Mouse (Mus musculus): ENCODE data around the gene Siglecf.
"Not testable (repeated sequence)": the region's sequence is repeated elsewhere in the genome, so short reads cannot be mapped to it uniquely, and the experiment has no call there.

Gene Siglecf

GRCm38 (mm10) chr7:43351154-43351553, at the start of gene Siglecf:
TSS of gene Siglecf (plus strand) at chr7:43351341.
- no peak for DNase-seq (ENCODE audit: low read depth, low spot score)

- DNase-seq (ENCODE audit: low read depth, low spot score), result no peak
These were observed 45.9 kb upstream of the Siglecf start for GRCm38 (mm10) chr7:43305235-43305634.

GRCm38 (mm10) chr7:43309069-43309468, 42.1 kb upstream of the Siglecf start:
- DNase-seq (ENCODE audit: low read depth, low spot score), result no peak

GRCm38 (mm10) chr7:43311632-43312031, 39.5 kb upstream of the Siglecf start:
- DNase-seq (ENCODE audit: low read depth, low spot score), result no peak

- DNase-seq (ENCODE audit: low read depth, low spot score), result peak; percentile 14
These were observed 38.6 kb upstream of the Siglecf start for GRCm38 (mm10) chr7:43312386-43313012.

- DNase-seq (ENCODE audit: low read depth, low spot score), result peak; percentile 93
These were observed 38.1 kb upstream of the Siglecf start, which contains the start of gene Zfp715 for GRCm38 (mm10) chr7:43313013-43313428. TSS of gene Zfp715 (minus strand) at chr7:43313294.

GRCm38 (mm10) chr7:43326223-43326780, 24.8 kb upstream of the Siglecf start:
- no peak for DNase-seq (ENCODE audit: low read depth, low spot score)

GRCm38 (mm10) chr7:43328101-43328500, 23.0 kb upstream of the Siglecf start:
- DNase-seq (ENCODE audit: low read depth, low spot score), result no peak

GRCm38 (mm10) chr7:43333203-43333602, 17.9 kb upstream of the Siglecf start:
- DNase-seq (ENCODE audit: low read depth, low spot score), result no peak

GRCm38 (mm10) chr7:43333899-43334298, 17.2 kb upstream of the Siglecf start:
- no peak for DNase-seq (ENCODE audit: low read depth, low spot score)

GRCm38 (mm10) chr7:43340771-43341170, 10.4 kb upstream of the Siglecf start:
- DNase-seq (ENCODE audit: low read depth, low spot score), result no peak

GRCm38 (mm10) chr7:43343191-43343590, 8.0 kb upstream of the Siglecf start:
- no peak for DNase-seq (ENCODE audit: low read depth, low spot score)

- no peak for DNase-seq (ENCODE audit: low read depth, low spot score)
These were observed 7.1 kb upstream of the Siglecf start for GRCm38 (mm10) chr7:43344020-43344419.

GRCm38 (mm10) chr7:43344491-43344890, 6.7 kb upstream of the Siglecf start:
- no peak for DNase-seq (ENCODE audit: low read depth, low spot score)

GRCm38 (mm10) chr7:43346148-43346547, 5.0 kb upstream of the Siglecf start:
- no peak for DNase-seq (ENCODE audit: low read depth, low spot score)

- DNase-seq (ENCODE audit: low read depth, low spot score), result no peak
These were observed 4.6 kb upstream of the Siglecf start for GRCm38 (mm10) chr7:43346571-43346970.

- DNase-seq (ENCODE audit: low read depth, low spot score), result not testable (repeated sequence)
These were observed 1.5 kb upstream of the Siglecf start for GRCm38 (mm10) chr7:43349623-43350022.

GRCm38 (mm10) chr7:43353118-43353517, 2.0 kb downstream of the Siglecf start:
- no peak for DNase-seq (ENCODE audit: low read depth, low spot score)

- no peak for DNase-seq (ENCODE audit: low read depth, low spot score)
These were observed 2.6 kb downstream of the Siglecf start for GRCm38 (mm10) chr7:43353758-43354157.

GRCm38 (mm10) chr7:43354893-43355835, 4.0 kb downstream of the Siglecf start:
- DNase-seq (ENCODE audit: low read depth, low spot score), result peak; percentile 16

GRCm38 (mm10) chr7:43358556-43358955, 7.4 kb downstream of the Siglecf start:
- no peak for DNase-seq (ENCODE audit: low read depth, low spot score)

GRCm38 (mm10) chr7:43361442-43361841, 10.3 kb downstream of the Siglecf start:
- no peak for DNase-seq (ENCODE audit: low read depth, low spot score)

All from forelimb bud, embryonic 11.5 days (tissue).